Mouse (Mus musculus) kidney, postnatal 14 days (tissue): Measurements from ENCODE around the gene Stx12.

Experiments used
- DNase-seq: peaks from one replicate; pipeline ENCODE4 v3.0.0; 2022; ENCODE audit warnings: mixed read lengths

Gene Stx12

DNA sequence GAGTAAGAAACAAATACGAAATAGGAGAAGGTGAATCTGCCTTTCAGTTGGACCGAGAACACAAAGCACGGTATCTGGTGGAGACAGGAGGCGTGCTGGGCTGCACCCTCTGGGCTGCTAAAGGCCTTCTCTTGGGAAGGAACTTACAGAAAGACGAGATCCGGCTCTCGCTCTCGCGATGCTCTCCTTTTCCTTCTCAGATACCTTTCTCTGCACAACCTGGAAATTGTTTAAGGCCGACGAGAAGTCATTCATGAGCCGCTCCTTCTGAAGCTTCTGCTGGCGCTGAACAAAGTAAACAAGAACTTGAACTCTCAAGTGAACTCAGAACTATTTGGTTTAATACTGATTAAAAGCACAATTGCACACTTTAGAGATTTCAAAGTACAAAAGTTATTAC lies 21.3 kb downstream of the Stx12 start:
- no peak for DNase-seq

DNA sequence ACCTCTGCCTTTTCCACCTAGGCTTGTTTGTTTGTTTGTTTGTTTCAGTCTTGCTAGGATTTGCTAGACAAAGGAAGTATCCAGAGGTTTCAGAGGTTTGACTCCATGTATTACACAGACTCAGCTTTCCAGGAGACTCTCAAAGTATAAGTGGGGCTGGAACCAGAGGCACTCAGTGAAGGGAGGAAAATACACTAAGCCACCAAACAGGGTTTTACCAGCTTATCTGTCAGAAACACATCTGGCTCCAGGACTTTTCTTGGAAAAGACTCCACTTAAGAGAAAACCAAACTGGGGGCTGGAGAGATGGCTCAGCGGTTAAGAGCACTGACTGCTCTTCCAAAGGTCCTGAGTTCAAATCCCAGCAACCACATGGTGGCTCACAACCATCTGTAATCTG lies 23.4 kb downstream of the Stx12 start:
- no peak for DNase-seq

DNA sequence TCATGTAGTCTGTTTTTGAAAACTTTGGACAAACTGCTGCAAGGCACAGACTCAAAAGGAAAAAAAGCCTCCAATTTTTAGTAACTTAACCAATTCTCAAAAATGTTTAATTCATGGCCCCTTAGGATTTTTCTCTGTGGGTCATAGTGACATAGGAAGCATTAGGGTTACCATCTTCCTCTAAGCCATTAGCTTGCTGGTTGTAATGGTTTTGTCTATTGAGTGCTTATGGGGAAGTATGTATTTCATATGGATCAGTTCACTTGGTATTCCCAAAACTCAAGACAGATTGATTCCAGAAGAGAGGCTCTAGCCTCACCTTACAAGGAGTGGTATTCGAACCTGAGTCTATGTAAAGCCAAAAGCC lies 40.6 kb downstream of the Stx12 start:
- DNase-seq = no peak

DNA sequence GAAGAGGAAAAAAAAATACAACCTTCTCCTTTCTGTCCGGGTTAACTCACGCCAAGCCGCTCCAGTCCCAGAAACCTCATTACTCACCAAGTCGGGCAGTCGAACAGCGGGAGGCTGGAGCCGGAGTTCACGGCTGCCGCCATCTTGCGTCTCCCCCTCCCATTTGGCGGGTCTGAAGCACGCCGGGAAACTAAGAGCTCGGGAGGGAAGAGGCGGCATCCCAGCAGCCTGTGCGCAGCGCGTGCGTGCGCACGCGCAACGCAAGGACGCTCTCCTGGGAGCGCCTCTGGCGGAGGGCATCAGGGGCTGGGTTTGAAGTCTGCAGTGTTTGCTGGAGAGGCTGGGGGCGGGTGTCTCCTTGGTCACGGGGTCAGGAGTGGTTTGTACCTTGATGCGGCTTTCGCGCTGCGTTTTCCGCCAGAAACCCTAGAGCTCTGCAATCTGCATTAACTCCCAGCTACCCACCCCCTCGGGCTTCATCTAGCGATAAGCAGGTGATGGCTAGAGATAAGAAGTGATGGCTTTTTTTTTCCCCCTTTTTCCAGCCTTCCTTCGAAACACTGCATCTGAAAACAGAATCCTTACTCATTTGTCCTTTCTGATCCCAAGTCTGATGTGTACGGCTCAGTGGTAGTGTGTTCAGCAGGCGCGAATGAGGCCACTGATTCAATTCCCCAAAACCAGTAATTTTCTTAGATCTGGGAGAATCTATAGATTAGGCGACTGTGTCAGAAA lies 41.2 kb downstream of the Stx12 start, which contains the start of gene Ppp1r8:
Ppp1r8 (minus strand) TSS at position 200 of the 735 bp plus-strand sequence.
- DNase-seq = peak; percentile 93

DNA sequence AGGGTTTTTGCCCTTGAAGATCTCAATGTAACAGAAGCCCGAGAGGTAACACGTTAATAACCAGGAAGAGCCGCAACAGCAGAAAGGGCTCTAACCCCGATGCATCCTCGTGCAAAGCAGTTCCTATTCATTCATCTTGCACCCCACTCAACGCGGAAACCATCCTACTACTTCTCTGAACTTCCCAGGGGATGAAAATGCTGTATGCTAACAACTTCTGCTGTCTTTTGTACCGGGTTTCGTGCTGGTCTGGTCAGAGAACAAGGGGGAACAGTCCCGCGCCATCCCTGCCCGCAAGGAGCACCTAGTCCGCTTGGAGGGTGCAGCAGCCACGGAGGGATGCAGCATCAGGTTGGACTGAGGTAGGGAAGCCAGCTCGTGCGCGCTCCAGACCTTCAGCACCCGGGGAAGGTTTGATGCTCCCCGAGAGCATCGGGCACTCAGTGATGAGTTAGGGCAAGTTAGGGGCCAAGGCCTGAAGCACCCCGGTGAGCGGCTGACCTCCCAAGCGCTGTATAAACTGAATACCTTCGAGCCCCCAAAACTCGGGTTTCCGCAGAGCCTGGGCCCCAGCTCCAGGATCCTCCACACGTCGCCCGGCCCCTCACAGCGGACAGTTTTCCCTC lies 41.9 kb downstream of the Stx12 start:
- DNase-seq = no peak

DNA sequence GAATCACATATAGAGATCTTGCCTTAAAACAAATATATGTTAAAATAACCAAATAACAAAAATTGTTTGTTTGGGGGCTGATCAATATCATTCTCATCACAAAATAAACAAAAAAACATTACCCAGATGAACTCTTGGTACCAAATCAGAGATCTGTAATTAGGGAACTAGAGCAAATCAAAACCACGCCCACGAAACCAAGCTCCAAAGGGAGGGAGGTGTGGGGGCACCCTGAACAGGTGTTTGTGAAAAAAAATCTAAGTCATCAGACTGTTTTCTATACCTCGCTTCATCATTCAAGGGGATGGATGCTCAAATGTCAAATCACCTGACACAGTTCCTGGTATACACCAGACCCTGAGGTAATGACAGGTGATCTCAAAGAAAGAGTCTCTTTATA lies 42.8 kb downstream of the Stx12 start:
- DNase-seq = no peak

DNA sequence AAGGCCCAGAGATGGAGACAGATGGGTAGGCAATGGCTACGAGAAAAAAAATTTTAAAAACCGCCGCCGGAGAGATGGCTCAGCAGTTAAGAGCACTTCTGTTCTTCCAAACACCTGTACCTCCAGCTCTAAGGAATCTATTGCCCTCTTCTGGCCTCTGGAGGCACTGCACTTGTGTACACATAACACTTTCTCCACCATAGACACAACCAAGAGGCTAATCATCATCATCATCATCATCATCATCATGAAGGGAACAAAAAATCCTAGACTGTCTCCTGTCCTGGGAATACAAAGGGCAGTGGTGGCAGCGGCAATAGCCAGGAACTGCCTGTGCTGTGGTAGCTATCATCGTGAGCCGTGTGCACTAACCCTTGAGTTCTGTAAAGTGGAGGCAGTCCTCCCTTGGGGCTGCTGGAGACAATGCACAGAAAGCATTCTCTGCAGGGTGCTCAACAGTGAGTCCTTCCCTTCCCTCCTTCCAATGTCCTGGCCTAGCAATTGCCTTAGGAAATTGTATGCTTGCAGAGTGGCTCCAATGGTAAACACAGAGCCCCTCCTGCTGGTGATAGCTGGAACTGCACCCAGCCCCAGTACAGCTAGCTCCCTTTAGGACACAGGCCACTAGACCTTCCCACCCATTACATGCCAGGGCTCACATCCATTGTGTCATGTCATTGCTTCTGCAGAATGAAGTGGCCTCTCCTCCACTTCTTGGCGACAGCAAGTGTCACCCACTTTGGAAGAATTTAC lies 60.5 kb downstream of the Stx12 start:
- DNase-seq = peak; percentile 65

DNA sequence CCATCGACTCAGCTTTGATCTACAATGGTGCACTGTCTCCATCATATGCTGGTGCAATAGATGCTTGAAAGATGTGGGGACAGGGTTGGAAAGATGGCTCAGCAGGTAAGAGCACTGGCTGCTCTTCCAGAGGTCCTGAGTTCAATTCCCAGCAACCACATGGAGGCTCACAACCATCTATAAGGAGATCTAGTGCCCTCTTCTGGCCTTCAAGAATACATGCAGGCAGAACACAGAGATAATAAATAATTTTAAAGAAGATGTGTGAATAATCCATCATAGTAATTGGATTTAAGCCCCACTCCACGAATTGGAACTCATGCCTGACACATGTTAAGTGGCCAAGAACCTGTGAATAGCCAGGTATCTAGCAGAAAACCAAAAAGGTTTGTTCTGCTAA lies 65.9 kb downstream of the Stx12 start:
- DNase-seq = no peak

DNA sequence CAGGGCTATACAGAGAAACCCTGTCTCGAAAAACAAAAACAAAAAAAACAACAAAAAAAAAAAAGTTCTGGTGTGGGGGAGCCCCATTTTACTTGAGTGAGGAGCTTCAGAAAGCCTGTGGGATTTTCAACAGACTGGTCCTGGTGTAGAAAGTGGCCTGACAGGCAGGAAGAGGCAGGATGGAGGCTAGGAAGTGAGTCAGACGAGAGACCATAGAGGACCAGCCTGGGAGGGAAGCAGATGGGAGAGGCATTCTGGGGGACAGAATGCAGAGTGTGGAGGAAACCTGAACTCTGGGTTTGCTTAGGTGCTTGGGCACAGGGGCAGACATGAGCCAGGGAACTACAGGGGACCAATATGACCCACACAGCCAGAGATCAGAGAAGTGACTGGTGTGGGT lies 67.5 kb downstream of the Stx12 start:
- no peak for DNase-seq

DNA sequence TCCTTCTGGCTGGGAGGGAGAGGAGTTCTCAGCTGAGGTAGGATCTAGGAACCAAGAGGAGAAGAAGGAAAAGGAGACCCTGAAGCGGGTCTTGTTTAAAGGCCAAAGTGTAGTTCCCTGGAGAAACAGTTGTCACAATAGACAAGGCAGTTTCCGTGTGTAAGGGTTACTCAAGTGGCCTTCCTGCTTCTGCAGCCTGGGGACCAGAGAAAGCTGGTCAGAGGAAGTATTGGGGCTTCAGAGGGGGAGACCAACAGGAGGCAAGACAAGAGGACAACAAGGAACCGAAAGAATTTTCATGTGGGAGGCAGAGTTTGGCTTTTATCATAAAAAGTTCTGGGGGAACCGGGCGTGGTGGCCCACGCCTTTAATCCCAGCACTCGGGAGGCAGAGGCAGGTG lies 67.9 kb downstream of the Stx12 start:
- no peak for DNase-seq

DNA sequence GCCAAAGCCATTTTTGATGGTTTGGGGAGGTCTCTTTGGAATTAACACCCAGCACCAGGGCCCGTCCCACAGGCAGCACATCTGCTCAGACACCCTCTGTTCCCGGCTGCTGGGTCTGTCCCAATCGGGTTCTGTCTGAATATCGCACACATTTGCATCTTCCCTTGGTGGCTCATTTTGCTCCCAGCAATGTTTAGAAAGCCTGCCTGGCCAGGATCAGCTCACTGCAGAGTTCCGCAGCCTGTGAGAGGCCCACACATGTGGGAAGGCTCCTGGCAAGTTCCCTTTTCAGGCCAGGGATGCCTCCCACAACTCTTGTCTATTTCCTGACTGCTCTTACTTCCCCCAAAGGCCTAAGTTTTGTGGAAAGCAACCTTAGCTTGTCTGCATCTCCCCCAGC lies 74.7 kb downstream of the Stx12 start:
- DNase-seq = no peak

DNA sequence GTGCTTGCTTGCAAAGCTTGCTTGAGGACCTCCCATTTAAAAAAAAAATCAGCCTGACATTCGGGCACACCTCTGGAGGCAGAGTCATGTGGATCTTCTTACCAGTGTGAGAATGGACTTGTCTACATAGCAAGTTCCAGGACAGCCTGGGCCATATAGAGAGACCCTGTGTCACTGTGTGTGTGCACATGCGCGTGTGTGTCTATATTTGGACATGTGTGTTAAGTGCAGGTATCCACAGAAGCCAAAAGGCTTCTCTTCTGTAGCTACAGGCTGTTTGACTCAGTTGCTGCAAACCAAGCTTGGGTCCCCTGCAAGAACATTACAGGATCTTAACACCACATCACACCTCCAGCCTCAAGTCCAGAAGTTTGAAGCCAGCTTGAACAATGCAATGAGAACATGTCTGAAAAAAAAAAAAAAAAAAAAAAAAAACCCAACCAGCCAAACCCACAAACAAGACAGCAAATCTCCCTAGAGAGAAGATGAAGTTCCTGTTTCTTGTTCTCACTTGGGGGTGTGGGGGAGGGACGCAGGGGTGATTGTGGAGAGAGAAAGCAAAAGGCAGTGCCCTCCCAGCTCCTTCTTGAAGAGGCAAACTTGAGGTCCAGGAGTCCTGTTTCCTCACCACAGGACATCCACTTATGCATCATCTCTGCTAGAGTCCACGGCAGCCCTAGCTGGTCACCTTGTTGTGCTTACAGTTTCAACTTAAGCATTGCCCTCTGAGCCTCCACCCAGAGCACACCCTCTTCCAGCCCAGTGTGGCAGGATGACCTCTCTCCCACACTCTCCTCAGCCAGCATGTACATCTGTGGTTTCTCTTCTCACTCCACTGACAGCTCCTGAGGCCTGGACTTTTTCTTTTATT lies 76.3 kb downstream of the Stx12 start:
- no peak for DNase-seq

DNA sequence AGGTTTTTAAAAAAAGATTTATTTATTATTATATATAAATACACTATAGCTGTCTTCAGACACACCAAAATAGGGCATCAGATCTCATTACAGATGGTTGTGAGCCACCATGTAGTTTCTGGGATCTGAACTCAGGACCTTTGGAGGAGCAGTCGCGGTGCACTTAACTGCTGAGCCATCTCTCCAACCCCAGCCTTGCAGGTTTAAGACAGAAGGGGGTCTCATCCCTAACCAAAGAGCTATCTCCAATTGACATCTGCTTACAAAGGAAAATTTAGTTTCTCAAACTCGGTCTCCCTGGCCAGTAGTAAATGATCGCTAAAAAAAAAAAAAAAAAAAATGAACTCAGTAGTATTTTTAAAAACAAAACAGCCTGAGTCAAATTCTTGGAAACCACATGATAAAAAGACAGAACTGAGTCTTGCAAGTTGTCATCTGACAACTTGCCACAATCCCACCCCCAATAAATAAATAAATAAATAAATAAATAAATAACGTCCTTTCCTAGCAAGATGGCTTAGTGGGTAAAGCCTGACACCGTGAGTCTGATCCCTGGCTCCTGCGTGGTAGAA lies 77.6 kb downstream of the Stx12 start:
- DNase-seq = no peak

DNA sequence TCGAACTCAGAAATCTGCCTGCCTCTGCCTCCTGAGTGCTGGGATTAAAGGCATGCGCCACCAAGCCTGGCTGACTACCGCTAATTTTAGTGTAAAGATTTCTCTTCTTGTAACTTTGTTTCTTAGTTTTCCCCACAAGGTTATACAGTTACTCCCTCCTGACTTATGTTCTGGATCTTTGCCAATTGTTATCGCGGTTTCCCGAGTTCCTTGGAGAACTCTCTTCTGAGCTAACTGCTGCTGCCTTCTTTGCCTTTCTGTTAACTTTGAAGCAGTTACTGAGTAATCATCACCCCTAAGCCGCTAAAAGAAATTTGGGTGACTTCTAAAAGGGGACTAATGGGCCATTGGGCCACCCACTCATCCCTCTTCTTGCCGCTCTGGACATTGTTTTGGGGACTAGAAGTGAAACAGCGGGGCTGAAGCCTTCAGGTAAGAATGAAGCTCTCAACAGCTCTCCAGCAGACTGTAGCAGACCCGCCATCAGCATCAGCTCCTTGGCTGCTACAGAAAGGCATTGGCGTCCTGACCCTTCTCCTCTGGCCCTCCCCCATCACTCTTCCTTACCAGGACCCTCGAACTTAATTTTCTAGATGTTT lies 78.6 kb downstream of the Stx12 start:
- DNase-seq = no peak

DNA sequence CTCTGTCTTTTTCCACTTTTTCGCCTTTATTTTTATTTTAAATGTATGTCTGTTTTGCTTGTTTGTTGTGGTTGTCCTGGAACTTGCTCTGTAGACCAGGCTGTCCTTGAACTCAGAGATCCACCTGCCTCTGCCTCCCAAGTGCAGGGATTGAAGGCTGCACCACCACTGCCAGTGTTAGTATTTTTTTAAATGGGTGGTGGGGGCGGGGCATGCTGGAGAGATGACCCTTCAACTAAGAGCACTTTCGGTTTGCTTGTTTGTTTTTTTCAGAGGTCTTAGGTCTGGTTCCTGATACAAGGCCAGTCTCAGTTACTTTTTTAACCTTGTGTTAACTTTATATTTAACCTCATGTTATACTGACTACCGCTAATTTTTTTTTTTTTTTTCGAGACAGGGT lies 79.2 kb downstream of the Stx12 start:
- DNase-seq = no peak

DNA sequence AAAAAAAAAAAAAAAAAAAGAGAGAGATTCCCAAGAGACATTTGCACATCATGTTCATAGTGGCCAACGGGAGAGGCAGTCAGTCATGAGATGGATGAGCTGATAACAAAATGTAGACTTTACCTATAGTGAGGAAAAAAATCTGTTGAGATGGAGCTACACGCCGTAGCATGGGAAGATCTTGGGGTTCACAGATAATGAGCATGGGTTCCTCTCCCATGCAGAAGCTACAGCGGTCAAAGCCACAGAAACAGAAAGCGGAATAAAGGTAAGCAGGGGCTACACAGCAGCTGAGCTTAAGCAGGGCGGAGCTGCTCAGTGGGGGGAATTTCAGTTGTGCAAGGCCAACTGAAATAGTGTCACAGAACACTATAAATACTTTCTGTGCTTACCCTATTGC lies 80.0 kb downstream of the Stx12 start:
- DNase-seq = no peak

DNA sequence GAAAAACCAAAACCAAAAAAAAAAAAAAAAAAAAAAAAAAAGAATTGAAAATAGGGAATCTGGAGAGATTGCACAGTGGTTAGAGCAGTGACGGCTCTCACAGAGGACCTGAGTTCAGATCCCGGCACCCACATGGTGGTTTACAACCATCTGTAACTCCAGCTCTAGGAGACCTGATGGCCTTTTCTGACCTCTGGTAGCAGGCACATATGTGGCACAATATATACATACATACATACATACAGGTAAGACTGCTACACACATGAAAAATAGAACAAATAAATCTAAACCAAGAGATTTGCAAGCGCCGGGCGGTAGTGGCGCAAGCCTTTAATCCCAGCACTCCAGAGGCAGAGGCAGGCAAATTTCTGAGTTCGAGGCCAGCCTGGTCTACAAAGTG lies 80.4 kb downstream of the Stx12 start:
- DNase-seq = no peak
